Mouse (Mus musculus) neural tube, embryonic 11.5 days (tissue): ENCODE measurements around the gene R3hdml. TPM values are rescaled to one million over a fixed set of nuclear protein-coding genes. Genes with fewer than 3 reads are reported as not detected.

Experiments
- ATAC-seq: fragments of 200-750 bp; cut with Nextera tagmentation; 2 replicates; pipeline ENCODE4 v1.8.0; 2017; ENCODE audit warnings: moderate number of reproducible peaks, mild to moderate bottlenecking, moderate TSS enrichment, moderate library complexity; ENCODE audit not compliant: insufficient read depth, low FRiP score, low TSS enrichment
- DNase-seq: peaks from one replicate; pipeline ENCODE4 v3.0.0-alpha.2; 2015; ENCODE audit warnings: low spot score
- H3K27ac ChIP-seq: fragments of 300-500 bp; sonication (generic); 2 replicates; pipeline ENCODE4 v1.5.1; 2014; ENCODE audit warnings: low read depth, mild to moderate bottlenecking, low read length
- H3K27me3 ChIP-seq: fragments of 300-500 bp; sonication (generic); 2 replicates; pipeline ENCODE4 v1.6.1; 2014; ENCODE audit warnings: mild to moderate bottlenecking, low read length, mixed read lengths; ENCODE audit not compliant: control insufficient read depth, insufficient read depth
- H3K36me3 ChIP-seq: fragments of 300-500 bp; sonication (generic); 2 replicates; pipeline ENCODE4 v1.6.1; 2014; ENCODE audit warnings: mild to moderate bottlenecking, low read length, moderate library complexity, mixed read lengths; ENCODE audit not compliant: control insufficient read depth, insufficient read depth
- H3K4me1 ChIP-seq: fragments of 300-500 bp; sonication (generic); 2 replicates; pipeline ENCODE4 v1.6.1; 2014; ENCODE audit warnings: low read length, mixed read lengths; ENCODE audit not compliant: control insufficient read depth, insufficient read depth
- H3K4me2 ChIP-seq: fragments of 300-500 bp; sonication (generic); 2 replicates; pipeline ENCODE4 v1.6.1; 2014; ENCODE audit warnings: low read depth, mild to moderate bottlenecking, moderate library complexity
- H3K4me3 ChIP-seq: fragments of 300-500 bp; sonication (generic); 2 replicates; pipeline ENCODE4 v1.5.1; 2014; ENCODE audit warnings: low read depth, low read length
- H3K9ac ChIP-seq: fragments of 300-500 bp; sonication (generic); 2 replicates; pipeline ENCODE4 v1.6.1; 2014; ENCODE audit warnings: mild to moderate bottlenecking, low read length
- H3K9me3 ChIP-seq: fragments of 300-500 bp; sonication (generic); 2 replicates; pipeline ENCODE4 v1.6.1; 2016; ENCODE audit warnings: low read length; ENCODE audit not compliant: control insufficient read depth
- WGBS: fragments of 180-500 bp; shearing (Covaris S2); extraction: QIAGEN DNeasy Blood & Tissue Kit; methylation state at CpG from one replicate; pipeline ENCODE4 v1.1.7; 2014; 5-methylcytosine and 5-hydroxymethylcytosine counted together
- polyA plus RNA-seq: library from polyadenylated mRNA; unstranded; fragments of >200 nt; fragmentation: Nextera tagmentation; extraction: Ambion mirVana; gene quantifications from 2 replicates; pipeline ENCODE4 v1.2.1, GENCODE M21; 2014

R3hdml gene
- polyA plus RNA-seq, 1 experiment from 2014 or later, result 0.28 TPM

GRCm38 (mm10) chr2:163467585-163467984, 24.5 kb upstream of the R3hdml start:
- ATAC-seq (no peak), DNase-seq (no peak)
- H3K36me3 ChIP-seq, result no peaks in the 10 kb centered on the region
- no peaks in the 10 kb centered on the region for H3K9me3 ChIP-seq
- H3K9ac ChIP-seq, result no peak overlapping the region
- no peak overlapping the region for H3K27ac ChIP-seq
- no peak overlapping the region for H3K4me2 ChIP-seq
- no peak overlapping the region for H3K4me3 ChIP-seq
- 90% methylated on average over 6 of the region's 6 CpGs for WGBS
- H3K27me3 ChIP-seq, result no peaks in the 10 kb centered on the region
- peaks cover 6% of the 10 kb centered on the region; the same call in 1 of the 2 replicates for H3K4me1 ChIP-seq

- 91% methylated on average over 6 of the region's 6 CpGs for WGBS
- H3K9me3 ChIP-seq, result no peaks in the 10 kb centered on the region
- H3K36me3 ChIP-seq, result no peaks in the 10 kb centered on the region
These were observed 23.3 kb upstream of the R3hdml start for GRCm38 (mm10) chr2:163468866-163469265.

GRCm38 (mm10) chr2:163469711-163470110, 22.4 kb upstream of the R3hdml start:
- no peak for DNase-seq
- Histone ChIP-seq H3K4me3 (no peak overlapping the region), H3K9me3 (no peaks in the 10 kb centered on the region), H3K27ac (no peak overlapping the region), H3K9ac (no peak overlapping the region), H3K4me1 (peaks cover 6% of the 10 kb centered on the region; the same call in 1 of the 2 replicates), H3K4me2 (no peak overlapping the region), H3K27me3 (no peaks in the 10 kb centered on the region), H3K36me3 (no peaks in the 10 kb centered on the region)
- ATAC-seq, result no peak
- WGBS, result 94% methylated on average over 15 of the region's 15 CpGs

More at GRCm38 (mm10) chr2:163468866-163469265, 23.3 kb upstream of the R3hdml start:
- Histone ChIP-seq H3K4me1 (peaks cover 6% of the 10 kb centered on the region; the same call in 1 of the 2 replicates), H3K9ac (no peak overlapping the region), H3K4me2 (no peak overlapping the region), H3K4me3 (no peak overlapping the region), H3K27ac (no peak overlapping the region), H3K27me3 (no peaks in the 10 kb centered on the region)
- no peak for DNase-seq
- no peak for ATAC-seq

DNA sequence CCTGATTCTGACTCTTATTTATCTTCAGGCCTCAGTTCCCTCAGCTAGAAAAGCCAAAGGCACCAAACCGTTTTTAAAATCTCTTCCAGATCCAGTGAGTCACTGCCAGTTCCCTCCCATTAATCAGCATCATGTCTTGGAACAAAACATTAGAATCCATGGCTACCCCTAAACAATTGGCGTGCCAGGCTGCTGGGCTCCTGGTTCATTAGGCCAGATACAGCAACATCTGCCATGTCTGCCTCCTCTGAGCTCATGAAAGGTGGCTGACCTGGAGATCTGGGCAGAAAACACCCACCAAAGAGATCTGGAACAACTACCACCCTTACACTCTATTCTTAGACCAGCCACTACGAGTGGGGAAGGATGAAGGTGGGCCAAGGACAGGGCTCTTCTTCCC, 21.0 kb upstream of the R3hdml start:
- Histone ChIP-seq H3K4me1 (peaks cover 6% of the 10 kb centered on the region; the same call in 1 of the 2 replicates), H3K9ac (no peak overlapping the region), H3K4me3 (peak overlapping the region; percentile 73; the same call in 1 of the 2 replicates), H3K27me3 (no peaks in the 10 kb centered on the region), H3K4me2 (peak overlapping the region; percentile 8; the same call in 1 of the 2 replicates), H3K27ac (no peak overlapping the region), H3K36me3 (no peaks in the 10 kb centered on the region), H3K9me3 (no peaks in the 10 kb centered on the region)
- WGBS, result 72% methylated on average over 3 of the region's 3 CpGs
- ATAC-seq, result no peak
- no peak for DNase-seq

- no peaks in the 10 kb centered on the region for H3K9me3 ChIP-seq
- H3K4me1 ChIP-seq, result peaks cover 6% of the 10 kb centered on the region; the same call in 1 of the 2 replicates
- H3K36me3 ChIP-seq, result no peaks in the 10 kb centered on the region
- peak; percentile 75 for ATAC-seq
- no peak for DNase-seq
- H3K4me2 ChIP-seq, result peak overlapping the region; percentile 69
- H3K9ac ChIP-seq, result peak overlapping the region; percentile 83
- 6% methylated on average over 36 of the region's 36 CpGs for whole genome bisulfite sequencing
- H3K4me3 ChIP-seq, result peak overlapping the region; percentile 73
- no peak overlapping the region for H3K27ac ChIP-seq
- no peaks in the 10 kb centered on the region for H3K27me3 ChIP-seq
These were observed 20.2 kb upstream of the R3hdml start for GRCm38 (mm10) chr2:163471710-163472465.

DNA sequence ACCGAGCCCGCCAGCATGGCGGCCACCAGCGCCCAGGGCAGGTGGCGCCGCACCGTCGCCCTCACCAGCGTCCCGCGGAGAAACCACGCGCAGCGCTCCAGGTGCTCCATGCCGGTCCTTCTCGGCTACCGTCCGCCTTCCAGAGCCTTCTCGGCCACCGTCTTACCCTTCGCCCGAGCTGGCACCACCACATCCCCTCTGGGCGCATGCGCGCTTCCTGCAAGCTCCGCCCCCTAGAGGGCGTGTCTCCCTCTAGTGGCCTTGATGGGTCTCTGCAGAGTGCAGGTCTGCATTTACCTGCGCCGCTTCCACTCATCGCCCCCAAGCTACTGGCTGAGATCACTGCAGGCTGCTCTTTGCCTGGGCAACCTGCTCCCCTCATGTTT, 19.7 kb upstream of the R3hdml start, which contains the start of gene Fitm2:
Gene Fitm2 (minus strand): TSS at position 164 of the 386 bp plus-strand sequence.
- no peak within 1 kb of the TSS for H3K27ac ChIP-seq
- no peaks in the 10 kb centered on the region for H3K36me3 ChIP-seq
- ATAC-seq, result peak; percentile 94

GRCm38 (mm10) chr2:163480191-163480825, 11.8 kb upstream of the R3hdml start:
- Histone ChIP-seq H3K27me3 (peaks cover 2% of the 10 kb centered on the region; the same call in 1 of the 2 replicates), H3K4me2 (no peak overlapping the region), H3K4me3 (no peak overlapping the region), H3K9me3 (no peaks in the 10 kb centered on the region), H3K4me1 (no peaks in the 10 kb centered on the region; the same call in 1 of the 2 replicates), H3K9ac (no peak overlapping the region), H3K27ac (no peak overlapping the region), H3K36me3 (no peaks in the 10 kb centered on the region)
- DNase-seq (peak; percentile 36), ATAC-seq (no peak)
- 52% methylated on average over 18 of the region's 18 CpGs for WGBS

More for the DNA sequence above, 19.7 kb upstream of the R3hdml start, which contains the start of gene Fitm2:
- H3K4me2 ChIP-seq, result peak within 1 kb of the TSS; percentile 69
- H3K4me1 ChIP-seq, result peaks cover 6% of the 10 kb centered on the region; the same call in 1 of the 2 replicates
- H3K27me3 ChIP-seq, result no peaks in the 10 kb centered on the region
- no peaks in the 10 kb centered on the region for H3K9me3 ChIP-seq
- H3K4me3 ChIP-seq, result peak within 1 kb of the TSS; percentile 73
- DNase-seq, result peak; percentile 97
- 0% methylated on average over 29 of the region's 30 CpGs for WGBS
- peak within 1 kb of the TSS; percentile 83 for H3K9ac ChIP-seq

DNA sequence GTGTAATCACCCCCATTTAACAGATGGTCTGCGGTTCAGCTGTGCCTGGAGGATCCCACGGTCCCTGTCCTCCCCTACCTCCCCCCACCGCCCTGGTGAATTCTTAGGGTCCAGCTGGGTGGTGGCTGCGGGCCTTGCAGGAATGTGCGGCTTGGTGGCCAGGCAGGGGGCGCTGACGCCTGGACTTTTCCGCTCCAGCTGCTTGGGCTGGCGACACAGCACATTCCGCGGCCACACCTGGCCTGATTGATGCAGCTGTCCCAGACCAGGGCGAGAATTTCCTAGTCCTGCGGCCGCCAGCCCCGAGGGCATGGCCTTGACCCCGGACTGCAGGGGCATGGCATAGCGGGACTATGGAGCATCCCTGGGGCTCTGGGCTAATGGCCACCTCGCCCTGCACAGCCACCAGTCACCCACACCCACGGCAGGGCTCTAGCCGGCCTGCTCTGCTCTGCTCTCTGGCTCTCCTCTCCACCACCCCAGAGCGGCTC, 10.5 kb upstream of the R3hdml start:
- 2% methylated on average over 20 of the region's 21 CpGs for WGBS
- Histone ChIP-seq H3K4me1 (no peaks in the 10 kb centered on the region; the same call in 1 of the 2 replicates), H3K9ac (peak overlapping the region; percentile 19; the same call in 1 of the 2 replicates), H3K4me2 (peak overlapping the region; percentile 44), H3K27ac (no peak overlapping the region), H3K9me3 (no peaks in the 10 kb centered on the region), H3K4me3 (peak overlapping the region; percentile 14), H3K27me3 (peaks cover 2% of the 10 kb centered on the region; the same call in 1 of the 2 replicates), H3K36me3 (no peaks in the 10 kb centered on the region)
- ATAC-seq (peak; percentile 38; the same call in 1 of the 2 replicates), DNase-seq (peak; percentile 52)
